Mouse (Mus musculus): ENCODE measurements around the gene Fh1. TPM values are rescaled to one million over a fixed set of nuclear protein-coding genes. Genes with fewer than 3 reads are reported as not detected.

Gene Fh1
- polyA plus RNA-seq, 1 experiment from 2014 or later = 151 TPM

DNA sequence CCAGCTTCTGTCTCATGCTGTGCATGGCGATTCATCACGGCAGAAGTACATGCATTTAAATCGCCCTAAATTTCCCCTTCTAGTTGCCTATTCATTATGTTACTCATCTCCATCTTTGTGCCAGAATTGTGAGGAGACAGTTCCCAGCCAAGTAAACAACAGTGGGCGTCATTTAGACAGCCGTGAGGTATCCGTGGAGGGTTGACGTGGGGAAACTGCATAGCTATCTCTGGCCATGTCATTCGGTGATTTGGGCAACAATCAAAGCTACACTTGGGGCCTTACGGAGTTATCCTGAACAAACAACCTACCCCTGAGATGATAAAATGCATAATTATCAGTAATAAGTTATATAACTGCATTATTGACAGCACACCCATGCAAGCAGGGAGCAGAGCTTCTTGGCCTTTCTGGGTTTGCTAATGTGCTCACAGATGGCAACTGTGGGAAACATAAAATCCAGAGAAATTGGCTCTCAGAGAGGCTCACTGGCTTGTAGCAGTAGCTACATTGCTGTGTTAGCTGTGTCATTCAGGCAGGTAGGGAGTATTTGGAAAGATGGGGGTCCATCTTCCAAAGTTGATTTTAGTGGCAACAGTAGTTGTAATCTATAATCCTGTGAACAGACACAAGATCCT lies 45.7 kb downstream of the Fh1 start:
- WGBS = 81% methylated on average over 9 of the region's 9 CpGs
- no peaks in the 10 kb centered on the region for H3K4me1 ChIP-seq (replicated peaks; ENCODE audit: control insufficient read depth, insufficient read depth, low read length)
- H3K4me3 ChIP-seq (ENCODE audit: low read depth, low read length) = no peak overlapping the region
- H3K9ac ChIP-seq (ENCODE audit: low read length) = no peak overlapping the region
- no peak overlapping the region for H3K27ac ChIP-seq (ENCODE audit: low read depth)
- no peaks in the 10 kb centered on the region for H3K9me3 ChIP-seq (ENCODE audit: control insufficient read depth, low read length)
- no peak for ATAC-seq (replicated peaks; ENCODE audit: low FRiP score, low TSS enrichment, low read depth)
- no peak for DNase-seq (ENCODE audit: low spot score)
- no peaks in the 10 kb centered on the region for H3K27me3 ChIP-seq (replicated peaks; ENCODE audit: control insufficient read depth, insufficient read depth, low read length)
- no peak overlapping the region for H3K4me2 ChIP-seq (ENCODE audit: low read length)
- H3K36me3 ChIP-seq (ENCODE audit: control insufficient read depth, insufficient read depth, low read length) = no peaks in the 10 kb centered on the region

DNA sequence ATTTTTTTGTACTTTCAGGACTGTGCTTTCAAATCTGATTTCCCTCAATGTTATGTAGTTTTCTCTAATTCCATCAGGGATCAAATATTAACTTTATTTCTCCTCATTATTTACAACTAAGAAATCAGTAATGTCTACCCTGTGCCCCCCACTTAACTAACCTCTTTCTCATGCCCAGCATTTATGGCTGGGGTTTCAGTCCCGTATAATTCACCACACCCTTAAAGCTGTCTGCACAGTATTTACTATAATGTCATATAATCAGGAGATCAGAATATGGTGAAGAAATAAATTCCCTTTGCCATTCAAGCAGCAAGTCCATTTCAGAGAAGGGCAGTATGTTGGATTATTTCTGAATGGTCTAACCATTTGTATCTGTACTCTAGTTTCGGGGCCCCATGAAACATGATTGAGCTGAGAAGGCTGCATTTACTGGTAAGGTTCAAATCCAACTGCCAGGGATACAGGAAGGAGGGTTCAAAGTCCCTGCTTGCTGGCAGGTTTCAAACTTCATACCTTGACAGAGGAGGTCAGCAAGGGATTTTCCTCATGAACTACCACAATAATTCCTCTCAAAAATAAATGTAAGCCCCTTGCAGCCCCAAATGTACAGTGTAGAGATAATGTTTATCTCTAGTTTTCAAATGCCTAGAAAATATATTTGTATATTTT lies 46.9 kb downstream of the Fh1 start:
- Histone ChIP-seq H3K4me1 (replicated peaks; ENCODE audit: control insufficient read depth, insufficient read depth, low read length) (no peaks in the 10 kb centered on the region), H3K36me3 (ENCODE audit: control insufficient read depth, insufficient read depth, low read length) (no peaks in the 10 kb centered on the region), H3K27ac (ENCODE audit: low read depth) (no peak overlapping the region), H3K9me3 (ENCODE audit: control insufficient read depth, low read length) (no peaks in the 10 kb centered on the region), H3K27me3 (replicated peaks; ENCODE audit: control insufficient read depth, insufficient read depth, low read length) (no peaks in the 10 kb centered on the region), H3K9ac (ENCODE audit: low read length) (no peak overlapping the region), H3K4me2 (ENCODE audit: low read length) (no peak overlapping the region), H3K4me3 (ENCODE audit: low read depth, low read length) (no peak overlapping the region)
- no peak for DNase-seq (ENCODE audit: low spot score)
- ATAC-seq (replicated peaks; ENCODE audit: low FRiP score, low TSS enrichment, low read depth) = no peak
- WGBS = 71% methylated on average over 2 of the region's 2 CpGs

DNA sequence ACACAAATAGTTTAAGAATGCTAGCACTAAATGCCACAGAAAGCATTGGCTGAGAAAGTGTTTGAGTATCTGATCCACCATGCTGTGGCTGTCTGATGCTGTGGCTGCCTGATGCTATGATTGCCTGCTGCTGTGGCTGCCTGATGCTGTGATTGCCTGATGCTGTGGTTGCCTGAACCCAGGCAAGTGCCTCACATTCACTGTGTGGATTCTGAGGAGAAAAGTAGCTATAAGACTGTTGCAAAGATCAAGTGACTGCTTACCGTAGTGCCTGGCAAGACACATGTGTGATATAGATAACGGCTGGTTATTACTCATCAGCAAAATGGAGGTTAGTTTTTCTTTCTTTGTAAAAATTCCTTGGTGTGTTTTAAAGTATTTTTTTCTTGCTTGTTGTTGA lies 51.3 kb downstream of the Fh1 start:
- no peaks in the 10 kb centered on the region for H3K9me3 ChIP-seq (ENCODE audit: control insufficient read depth, low read length)
- no peak overlapping the region for H3K9ac ChIP-seq (ENCODE audit: low read length)
- no peak overlapping the region for H3K27ac ChIP-seq (ENCODE audit: low read depth)
- H3K4me3 ChIP-seq (ENCODE audit: low read depth, low read length) = no peak overlapping the region
- no peaks in the 10 kb centered on the region for H3K36me3 ChIP-seq (ENCODE audit: control insufficient read depth, insufficient read depth, low read length)
- WGBS = 83% methylated on average over 2 of the region's 2 CpGs
- H3K4me1 ChIP-seq (replicated peaks; ENCODE audit: control insufficient read depth, insufficient read depth, low read length) = no peaks in the 10 kb centered on the region
- ATAC-seq (replicated peaks; ENCODE audit: low FRiP score, low TSS enrichment, low read depth) (no peak), DNase-seq (ENCODE audit: low spot score) (no peak)
- H3K4me2 ChIP-seq (ENCODE audit: low read length) = no peak overlapping the region
- no peaks in the 10 kb centered on the region for H3K27me3 ChIP-seq (replicated peaks; ENCODE audit: control insufficient read depth, insufficient read depth, low read length)

DNA sequence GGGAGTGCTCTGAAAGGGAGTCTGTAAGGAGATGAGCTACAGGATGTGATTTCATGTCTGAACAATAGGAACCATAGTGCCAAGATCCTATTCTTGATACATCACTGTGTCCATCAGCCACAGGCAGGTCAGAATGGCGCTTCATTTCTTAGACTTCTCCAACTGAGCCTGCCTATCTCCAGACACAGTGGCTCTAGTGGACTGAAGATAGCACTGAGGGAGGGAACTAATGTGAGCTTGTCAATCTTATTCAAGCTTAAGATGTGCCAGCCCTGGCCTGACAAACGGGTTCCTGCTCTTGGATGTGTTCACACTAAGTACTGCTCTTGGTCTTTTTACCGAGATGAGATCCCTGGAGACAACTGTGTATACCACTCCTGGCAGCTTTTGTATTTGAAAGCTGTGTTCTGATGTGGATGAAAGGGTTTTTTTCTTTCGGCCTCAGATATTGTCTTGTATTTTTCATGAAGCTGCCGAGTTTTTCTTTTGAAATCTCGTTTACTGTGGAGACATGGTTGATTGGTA lies 59.8 kb downstream of the Fh1 start:
- Histone ChIP-seq H3K36me3 (ENCODE audit: control insufficient read depth, insufficient read depth, low read length) (no peaks in the 10 kb centered on the region), H3K9me3 (ENCODE audit: control insufficient read depth, low read length) (no peaks in the 10 kb centered on the region), H3K4me3 (ENCODE audit: low read depth, low read length) (no peak overlapping the region), H3K27me3 (replicated peaks; ENCODE audit: control insufficient read depth, insufficient read depth, low read length) (no peaks in the 10 kb centered on the region), H3K27ac (ENCODE audit: low read depth) (no peak overlapping the region), H3K9ac (ENCODE audit: low read length) (no peak overlapping the region), H3K4me2 (ENCODE audit: low read length) (no peak overlapping the region), H3K4me1 (replicated peaks; ENCODE audit: control insufficient read depth, insufficient read depth, low read length) (no peaks in the 10 kb centered on the region)
- ATAC-seq (replicated peaks; ENCODE audit: low FRiP score, low TSS enrichment, low read depth) (no peak), DNase-seq (ENCODE audit: low spot score) (no peak)
- 85% methylated on average over 6 of the region's 6 CpGs for WGBS

DNA sequence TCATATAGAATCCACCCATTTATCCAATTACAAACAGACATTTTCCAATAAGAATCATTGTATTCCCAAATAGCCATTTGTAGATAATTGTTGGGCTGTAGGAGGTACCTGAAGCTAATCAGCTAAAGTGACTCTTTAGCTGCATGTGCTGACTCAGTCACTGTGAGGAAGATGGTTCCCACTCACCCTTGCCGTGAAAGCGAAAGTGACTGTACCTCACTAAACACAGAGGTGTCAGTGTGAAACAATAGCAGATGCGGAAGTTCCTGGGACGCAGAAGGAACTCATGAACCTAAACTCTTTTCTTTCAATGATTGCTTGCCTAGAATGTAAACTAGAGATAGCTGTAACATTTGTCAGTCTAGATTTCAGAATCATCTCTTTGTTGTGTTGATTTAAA lies 61.1 kb downstream of the Fh1 start:
- Histone ChIP-seq H3K4me1 (replicated peaks; ENCODE audit: control insufficient read depth, insufficient read depth, low read length) (no peaks in the 10 kb centered on the region), H3K36me3 (ENCODE audit: control insufficient read depth, insufficient read depth, low read length) (no peaks in the 10 kb centered on the region), H3K4me2 (ENCODE audit: low read length) (no peak overlapping the region), H3K4me3 (ENCODE audit: low read depth, low read length) (no peak overlapping the region), H3K27me3 (replicated peaks; ENCODE audit: control insufficient read depth, insufficient read depth, low read length) (no peaks in the 10 kb centered on the region), H3K9me3 (ENCODE audit: control insufficient read depth, low read length) (no peaks in the 10 kb centered on the region), H3K27ac (ENCODE audit: low read depth) (no peak overlapping the region), H3K9ac (ENCODE audit: low read length) (no peak overlapping the region)
- ATAC-seq (replicated peaks; ENCODE audit: low FRiP score, low TSS enrichment, low read depth) = no peak
- no peak for DNase-seq (ENCODE audit: low spot score)
- WGBS = 86% methylated on average over 4 of the region's 4 CpGs

DNA sequence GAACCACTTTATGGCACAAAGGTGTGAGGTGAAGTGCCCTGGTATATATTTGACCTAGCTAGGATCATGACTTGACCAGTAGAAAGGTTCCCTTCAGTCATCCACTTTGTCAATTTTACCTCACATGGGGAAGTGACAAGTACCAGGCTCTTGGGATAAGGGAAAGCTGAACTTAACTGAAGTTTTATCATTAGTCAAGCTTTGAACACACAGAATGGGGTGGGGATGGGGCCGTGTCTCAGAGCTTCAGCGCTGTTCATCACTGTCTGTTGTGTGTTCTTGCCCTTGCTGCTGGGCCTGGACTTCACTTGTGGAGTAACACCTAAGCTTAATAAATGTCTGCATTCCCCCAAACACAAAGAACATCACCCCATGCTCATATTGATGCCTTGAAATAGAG lies 63.1 kb downstream of the Fh1 start:
- Histone ChIP-seq H3K9ac (ENCODE audit: low read length) (no peak overlapping the region), H3K9me3 (ENCODE audit: control insufficient read depth, low read length) (no peaks in the 10 kb centered on the region), H3K4me1 (replicated peaks; ENCODE audit: control insufficient read depth, insufficient read depth, low read length) (no peaks in the 10 kb centered on the region), H3K4me3 (ENCODE audit: low read depth, low read length) (no peak overlapping the region), H3K27me3 (replicated peaks; ENCODE audit: control insufficient read depth, insufficient read depth, low read length) (no peaks in the 10 kb centered on the region), H3K4me2 (ENCODE audit: low read length) (no peak overlapping the region), H3K36me3 (ENCODE audit: control insufficient read depth, insufficient read depth, low read length) (no peaks in the 10 kb centered on the region), H3K27ac (ENCODE audit: low read depth) (no peak overlapping the region)
- DNase-seq (ENCODE audit: low spot score) (no peak), ATAC-seq (replicated peaks; ENCODE audit: low FRiP score, low TSS enrichment, low read depth) (no peak)
- 75% methylated on average over 2 of the region's 2 CpGs for WGBS

DNA sequence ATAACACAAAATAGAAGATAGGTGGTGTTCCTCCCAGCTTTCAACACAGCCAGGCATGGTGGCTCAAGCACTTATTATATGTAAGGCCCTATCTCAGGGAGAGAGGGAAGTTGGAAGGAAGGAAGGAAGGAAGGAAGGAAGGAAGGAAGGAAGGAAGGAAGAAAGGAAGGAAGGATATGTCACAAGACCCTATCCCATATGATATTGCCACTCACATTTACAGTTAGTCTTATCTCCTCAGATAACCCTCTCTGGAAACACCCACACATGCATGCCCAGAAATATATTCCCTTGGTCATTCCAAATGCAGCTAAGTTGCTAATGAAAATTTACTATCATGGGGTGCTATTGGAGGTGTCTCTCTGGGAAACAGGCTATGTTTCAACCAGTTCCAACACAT lies 63.6 kb downstream of the Fh1 start:
- Histone ChIP-seq H3K4me1 (replicated peaks; ENCODE audit: control insufficient read depth, insufficient read depth, low read length) (no peaks in the 10 kb centered on the region), H3K9me3 (ENCODE audit: control insufficient read depth, low read length) (no peaks in the 10 kb centered on the region), H3K27me3 (replicated peaks; ENCODE audit: control insufficient read depth, insufficient read depth, low read length) (no peaks in the 10 kb centered on the region), H3K9ac (ENCODE audit: low read length) (no peak overlapping the region), H3K4me2 (ENCODE audit: low read length) (no peak overlapping the region), H3K36me3 (ENCODE audit: control insufficient read depth, insufficient read depth, low read length) (no peaks in the 10 kb centered on the region), H3K27ac (ENCODE audit: low read depth) (no peak overlapping the region), H3K4me3 (ENCODE audit: low read depth, low read length) (no peak overlapping the region)
- DNase-seq (ENCODE audit: low spot score) (no peak), ATAC-seq (replicated peaks; ENCODE audit: low FRiP score, low TSS enrichment, low read depth) (no peak)

DNA sequence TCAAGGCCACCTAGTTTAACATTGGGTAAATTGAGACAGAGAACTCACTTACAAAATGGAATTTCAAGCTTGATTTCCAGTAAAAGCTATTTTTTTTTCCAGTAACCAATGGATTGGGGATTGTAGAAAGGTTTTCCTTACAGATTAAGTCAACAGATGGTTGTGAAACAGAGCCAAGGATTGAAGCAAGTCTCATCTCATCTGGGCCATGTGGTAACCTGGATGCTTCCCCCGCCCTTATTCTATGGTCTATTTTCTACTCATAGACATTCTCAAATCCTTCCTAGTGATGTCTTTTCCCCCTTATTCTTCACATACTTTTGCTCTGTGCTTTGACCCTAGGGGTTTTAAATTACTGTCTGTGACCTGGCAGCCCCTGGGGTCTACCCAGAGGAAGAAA lies 70.8 kb downstream of the Fh1 start:
- no peak overlapping the region for H3K27ac ChIP-seq (ENCODE audit: low read depth)
- H3K9me3 ChIP-seq (ENCODE audit: control insufficient read depth, low read length) = no peaks in the 10 kb centered on the region
- H3K4me2 ChIP-seq (ENCODE audit: low read length) = no peak overlapping the region
- no peaks in the 10 kb centered on the region for H3K36me3 ChIP-seq (ENCODE audit: control insufficient read depth, insufficient read depth, low read length)
- no peak overlapping the region for H3K9ac ChIP-seq (ENCODE audit: low read length)
- WGBS = 96% methylated on average over 1 of the region's 1 CpGs
- ATAC-seq (replicated peaks; ENCODE audit: low FRiP score, low TSS enrichment, low read depth) = no peak
- no peak for DNase-seq (ENCODE audit: low spot score)
- no peaks in the 10 kb centered on the region for H3K4me1 ChIP-seq (replicated peaks; ENCODE audit: control insufficient read depth, insufficient read depth, low read length)
- no peak overlapping the region for H3K4me3 ChIP-seq (ENCODE audit: low read depth, low read length)
- no peaks in the 10 kb centered on the region for H3K27me3 ChIP-seq (replicated peaks; ENCODE audit: control insufficient read depth, insufficient read depth, low read length)

DNA sequence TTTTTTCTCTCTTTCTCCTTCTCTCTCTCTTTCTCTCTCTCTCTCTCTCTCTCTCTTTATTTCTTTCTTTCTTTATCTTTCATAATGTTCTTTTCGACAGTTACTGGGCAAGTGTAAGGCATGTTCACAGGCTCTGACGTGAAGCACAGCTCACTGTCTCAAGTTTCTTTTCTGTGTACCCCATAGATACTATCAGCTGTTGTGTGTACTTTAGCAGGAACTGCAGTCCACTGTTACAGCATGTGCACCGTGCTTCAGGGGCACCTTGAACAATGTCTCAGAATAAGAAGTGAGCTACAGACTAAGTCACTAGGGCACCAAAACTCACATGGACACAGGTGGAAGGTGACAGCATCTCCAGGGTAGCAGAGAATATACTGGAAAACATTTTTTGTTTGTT lies 73.0 kb downstream of the Fh1 start:
- H3K9me3 ChIP-seq (ENCODE audit: control insufficient read depth, low read length) = no peaks in the 10 kb centered on the region
- no peak overlapping the region for H3K9ac ChIP-seq (ENCODE audit: low read length)
- H3K4me1 ChIP-seq (replicated peaks; ENCODE audit: control insufficient read depth, insufficient read depth, low read length) = no peaks in the 10 kb centered on the region
- no peak for ATAC-seq (replicated peaks; ENCODE audit: low FRiP score, low TSS enrichment, low read depth)
- no peak overlapping the region for H3K4me3 ChIP-seq (ENCODE audit: low read depth, low read length)
- DNase-seq (ENCODE audit: low spot score) = no peak
- H3K27me3 ChIP-seq (replicated peaks; ENCODE audit: control insufficient read depth, insufficient read depth, low read length) = no peaks in the 10 kb centered on the region
- WGBS = 56% methylated on average over 3 of the region's 3 CpGs
- no peak overlapping the region for H3K27ac ChIP-seq (ENCODE audit: low read depth)
- no peak overlapping the region for H3K4me2 ChIP-seq (ENCODE audit: low read length)
- no peaks in the 10 kb centered on the region for H3K36me3 ChIP-seq (ENCODE audit: control insufficient read depth, insufficient read depth, low read length)

Data from intestine, embryonic 14.5 days (tissue).